Mouse (Mus musculus) heart, postnatal 25 days (tissue): ENCODE results near the gene Rif1. TPM values are rescaled to one million over a fixed set of nuclear protein-coding genes. Genes with fewer than 3 reads are reported as not detected.
"Not testable (repeated sequence)": the region's sequence is repeated elsewhere in the genome, so short reads cannot be mapped to it uniquely, and the experiment has no call there.

ENCODE experiments used
- DNase-seq: peaks from one replicate; pipeline ENCODE4 v3.0.0; 2022; ENCODE audit warnings: low spot score
- intact Hi-C: fragments of 180-260 bp; cut with DNase I; formaldehyde crosslinking; loops from one replicate; pipeline ENCODE4 v1.15.1; 2025
- total RNA-seq, 2 experiments: library from RNA; stranded (reverse); gene quantifications; 2 replicates each; pipeline ENCODE4 v1.2.3; 2021

Rif1 gene
- total RNA-seq, 2 experiments from 2014 or later, result 19.2 to 21.7 TPM

DNA sequence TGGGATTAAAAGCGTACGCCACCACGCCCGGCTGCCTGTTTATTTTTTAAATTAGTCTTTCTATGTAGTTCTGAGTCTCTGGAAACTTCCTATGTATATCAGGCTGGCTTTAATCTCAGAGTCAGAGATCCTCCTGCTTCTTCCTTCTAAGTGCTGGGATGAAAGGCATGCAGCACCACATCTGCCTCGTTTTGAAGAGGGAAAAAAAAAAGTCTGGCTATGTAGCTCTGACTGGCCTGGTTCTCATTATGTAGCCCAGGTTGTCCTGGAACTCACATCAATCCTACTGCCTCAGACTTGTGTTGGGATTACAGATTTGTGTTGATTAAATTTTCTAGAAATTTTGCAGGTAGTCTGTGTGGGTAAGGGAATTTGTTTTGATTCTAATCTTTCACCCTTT lies 1.8 kb upstream of the Rif1 start:
- intact Hi-C loops, result loop anchor here (5.0 to 10.0 kb wide), 2 partner anchors 351 to 1776 kb away; partner anchors contain the start of genes Arl5a and Mmadhc
- no peak for DNase-seq

GRCm38 (mm10) chr2:52071241-52071991 lies 1.2 kb upstream of the Rif1 start:
- intact Hi-C loops, result loop anchor here (5.0 to 10.0 kb wide), 2 partner anchors 351 to 1777 kb away; partner anchors contain the start of genes Arl5a and Mmadhc
- no peak for DNase-seq

DNA sequence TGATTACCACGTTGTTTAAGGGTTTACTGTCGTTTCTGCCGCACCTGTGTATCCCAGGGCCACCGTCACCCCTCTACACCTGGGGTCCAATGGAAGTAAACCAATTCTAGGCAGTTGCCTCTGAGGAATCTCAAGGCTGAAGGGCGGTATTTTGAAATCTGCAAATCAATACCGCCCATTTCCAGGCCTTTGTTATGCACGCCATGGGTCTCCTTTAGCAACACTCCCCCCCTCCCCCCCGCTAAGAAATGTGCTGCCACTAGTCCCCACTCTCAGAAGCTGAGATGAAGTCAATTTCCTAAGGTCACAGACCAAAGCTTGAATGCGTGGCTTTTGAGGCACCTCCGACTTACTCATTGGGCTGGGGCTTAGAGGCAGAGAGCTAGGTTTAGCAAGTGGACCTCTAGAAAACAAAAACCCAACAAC lies 554 bp upstream of the Rif1 start:
- intact Hi-C loops, result loop anchor here (2.0 to 10.0 kb wide), 3 partner anchors 99 to 1777 kb away; partner anchors contain the start of genes Arl5a, Mmadhc and Nmi
- DNase-seq, result no peak

- DNase-seq, result no peak
- intact Hi-C loops, result loop anchor here (2.0 to 10.0 kb wide), 3 partner anchors 101 to 1779 kb away; partner anchors contain the start of genes Arl5a, Mmadhc and Nmi
Observed at GRCm38 (mm10) chr2:52073141-52073904, 691 bp downstream of the Rif1 start.

DNA sequence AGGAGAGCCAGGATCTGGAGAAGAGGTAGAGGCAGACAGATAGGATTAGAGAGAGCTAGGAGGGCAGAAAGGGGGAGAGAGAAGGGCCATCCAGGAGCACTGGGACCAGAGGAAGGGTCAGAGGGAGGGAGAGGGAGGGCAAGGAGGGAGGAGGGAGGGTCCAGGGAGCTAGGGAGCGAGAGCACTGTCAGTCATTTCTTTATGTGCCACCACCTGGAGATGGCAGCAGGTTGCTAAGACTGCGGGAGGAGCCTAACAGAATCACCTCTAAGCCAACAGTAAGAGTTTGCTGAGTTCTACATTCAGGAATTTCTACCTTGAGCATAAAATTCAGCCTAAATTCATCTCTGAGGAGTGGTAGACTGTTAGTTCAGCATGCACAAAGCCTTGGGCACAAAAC lies 6.0 kb downstream of the Rif1 start:
- intact Hi-C loops, result loop anchor here (10.0 kb wide), 1 partner anchor 1784 kb away; the partner anchor contains the start of gene Mmadhc
- DNase-seq, result no peak

DNA sequence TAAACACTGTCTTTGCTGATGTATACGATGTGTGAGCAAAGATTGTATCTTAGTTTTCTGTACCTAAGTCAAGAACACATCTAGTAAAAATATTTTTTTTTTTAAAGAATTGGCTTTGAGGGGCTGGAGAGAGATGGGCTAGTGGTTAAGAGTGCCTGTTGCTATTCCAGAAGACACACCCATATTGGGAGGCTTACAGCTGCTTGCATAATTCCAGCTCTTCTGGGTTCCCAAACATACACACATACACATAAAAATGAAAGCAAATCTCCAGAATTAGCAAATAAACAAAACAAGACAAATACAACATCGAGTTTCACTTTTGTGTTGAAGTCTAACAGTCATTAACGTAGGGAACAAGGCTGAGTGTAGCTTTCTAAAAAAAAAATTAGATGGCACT lies 11.4 kb downstream of the Rif1 start:
- no peak for DNase-seq
- intact Hi-C loops, result no loop called here

- intact Hi-C loops, result no loop called here
- no peak for DNase-seq
Observed at GRCm38 (mm10) chr2:52084571-52084970, 11.9 kb downstream of the Rif1 start.

DNA sequence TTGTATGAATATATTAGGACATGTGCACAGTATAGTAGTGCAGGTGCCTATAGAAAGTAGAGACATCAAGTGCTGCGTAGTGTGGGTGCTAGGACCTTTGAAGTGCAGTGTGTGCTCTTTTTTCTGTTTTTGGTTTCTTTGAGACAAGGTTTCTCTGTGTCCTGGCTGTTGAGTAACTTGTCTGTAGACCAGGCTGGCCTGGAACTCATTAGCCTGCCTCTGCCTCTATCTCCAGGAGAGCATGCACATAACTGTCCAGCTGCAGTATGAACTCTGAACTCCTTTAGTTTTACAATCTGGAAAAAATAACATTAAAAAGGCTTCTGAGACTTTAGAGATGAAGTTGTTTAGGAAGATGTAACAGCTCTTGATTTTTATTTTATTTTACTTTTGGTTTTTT lies 41.5 kb downstream of the Rif1 start:
- DNase-seq, result no peak
- intact Hi-C loops, result no loop called here

- DNase-seq, intact Hi-C loops: not testable (repeated sequence)
Observed at GRCm38 (mm10) chr2:52131370-52131769, 58.7 kb downstream of the Rif1 start.

DNA sequence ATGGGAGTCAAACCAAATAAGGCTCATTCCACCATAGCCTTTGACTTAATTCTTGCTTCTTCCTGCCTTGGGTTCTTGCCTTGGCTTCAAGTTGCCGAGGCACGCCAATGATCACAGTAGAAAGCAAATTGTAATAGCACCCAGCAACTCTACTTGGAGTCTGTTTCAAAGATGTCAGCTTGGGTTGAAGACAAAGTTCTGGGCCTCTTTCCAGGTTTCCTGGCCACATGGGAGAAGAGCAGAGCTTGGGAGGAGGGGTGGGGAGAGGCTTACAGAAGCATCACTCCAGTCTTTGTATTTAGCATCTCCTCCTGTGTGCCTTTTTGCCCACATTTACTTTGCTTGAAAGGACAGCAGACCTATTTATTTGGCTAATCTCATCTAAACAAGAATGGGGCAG lies 60.7 kb downstream of the Rif1 start:
- peak; percentile 8 for DNase-seq
- intact Hi-C loops, result no loop called here

DNA sequence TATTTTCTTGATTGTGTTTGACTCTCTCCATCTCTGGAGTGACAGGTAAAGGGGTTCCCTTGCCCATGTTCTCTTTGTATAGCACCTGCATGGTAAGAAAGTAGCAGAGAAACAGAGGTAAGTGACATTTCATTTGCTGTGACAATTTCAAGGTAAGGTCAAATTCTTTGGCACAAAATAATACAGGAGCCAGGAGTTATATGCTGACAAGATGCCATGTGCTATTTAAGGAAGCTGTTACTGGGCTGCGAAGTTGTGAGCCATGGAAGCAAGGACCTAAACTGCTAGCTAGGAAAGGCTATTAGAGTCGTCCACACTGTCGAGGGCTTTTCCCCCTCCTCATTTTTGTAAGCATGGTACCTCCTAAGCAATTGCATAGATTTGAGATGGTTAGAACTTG lies 80.4 kb downstream of the Rif1 start:
- no peak for DNase-seq

GRCm38 (mm10) chr2:52169243-52170005 lies 96.8 kb downstream of the Rif1 start:
- no peak for DNase-seq
- intact Hi-C loops, result no loop called here

More for the DNA sequence above, 80.4 kb downstream of the Rif1 start:
- intact Hi-C loops, result no loop called here

Other genes starting within 250 kb of the Rif1 start
- gene Rbm43, start 137.7 kb upstream of the Rif1 start, total RNA-seq, result 1 to 10 TPM; 3.9 to 4.4 TPM
- gene Nmi, start 99.3 kb upstream of the Rif1 start, total RNA-seq, result 1 to 10 TPM; 5.6 to 6.4 TPM
- under 1 TPM; 0.75 to 0.98 TPM for gene Tnfaip6, start 34.8 kb upstream of the Rif1 start, total RNA-seq